Mouse (Mus musculus) cerebellum, adult 2 months (tissue): ENCODE results near the gene Mrps33. TPM values are rescaled to one million over a fixed set of nuclear protein-coding genes. Genes with fewer than 3 reads are reported as not detected.

Source experiments
- DNase-seq, 2 experiments: peaks; one replicate each; pipeline ENCODE4 v3.0.0; 2021
- H3K27ac ChIP-seq: fragments of 200-500 bp; 2 replicates; pipeline ENCODE4 v1.5.1; 2012; ENCODE audit warnings: low read length, control low read depth, inconsistent platforms; ENCODE audit not compliant: insufficient read depth
- H3K27me3 ChIP-seq: fragments of 200-500 bp; 2 replicates; pipeline ENCODE4 v1.6.1; 2012; ENCODE audit warnings: inconsistent platforms, mild to moderate bottlenecking, low read length, moderate library complexity; ENCODE audit not compliant: control insufficient read depth, insufficient read depth
- H3K4me1 ChIP-seq: fragments of 200-500 bp; 2 replicates; pipeline ENCODE4 v1.6.1; 2011; ENCODE audit warnings: low read length; ENCODE audit not compliant: control insufficient read depth, insufficient read depth
- H3K4me3 ChIP-seq: fragments of 200-500 bp; replicated peaks from 2 replicates; pipeline ENCODE3; 2011; ENCODE audit warnings: mild to moderate bottlenecking, low read depth, low read length, control low read depth; ENCODE audit not compliant: insufficient read depth
- CTCF ChIP-seq: fragments of 200-500 bp; IDR thresholded peaks from 2 replicates; pipeline ENCODE4 v1.5.1; 2011; ENCODE audit warnings: low read depth, mild to moderate bottlenecking, control low read depth, low read length, moderate library complexity, borderline replicate concordance; ENCODE audit not compliant: insufficient read depth
- POLR2A ChIP-seq: fragments of 200-500 bp; IDR thresholded peaks from 2 replicates; pipeline ENCODE4 v1.6.1; 2011; ENCODE audit warnings: low read length, control low read depth, borderline replicate concordance; ENCODE audit not compliant: insufficient read depth
- WGBS: fragments of 180-500 bp; shearing (Covaris S2); methylation state at CpG from one replicate; pipeline ENCODE4 v1.1.7; 2018; 5-methylcytosine and 5-hydroxymethylcytosine counted together
- polyA plus RNA-seq: library from polyadenylated mRNA; depleted of rRNA; stranded (reverse); fragments of >200 nt; gene quantifications from 2 replicates; pipeline ENCODE4 v1.2.3, GENCODE M21; 2012; rRNA removed

The Mrps33 gene
- polyA plus RNA-seq, 1 experiment = 308 TPM

- no peaks in the 10 kb centered on the region for H3K27me3 ChIP-seq
- DNase-seq = no peak
- WGBS = 85% methylated on average over 6 of the region's 6 CpGs
- no peak for TF ChIP-seq CTCF
- no peak for TF ChIP-seq POLR2A
- no peak overlapping the region for H3K4me3 ChIP-seq
- H3K4me1 ChIP-seq = no peaks in the 10 kb centered on the region
- H3K27ac ChIP-seq = no peak overlapping the region
These were observed 34.5 kb downstream of the Mrps33 start for GRCm38 (mm10) chr6:39776275-39776674.

DNA sequence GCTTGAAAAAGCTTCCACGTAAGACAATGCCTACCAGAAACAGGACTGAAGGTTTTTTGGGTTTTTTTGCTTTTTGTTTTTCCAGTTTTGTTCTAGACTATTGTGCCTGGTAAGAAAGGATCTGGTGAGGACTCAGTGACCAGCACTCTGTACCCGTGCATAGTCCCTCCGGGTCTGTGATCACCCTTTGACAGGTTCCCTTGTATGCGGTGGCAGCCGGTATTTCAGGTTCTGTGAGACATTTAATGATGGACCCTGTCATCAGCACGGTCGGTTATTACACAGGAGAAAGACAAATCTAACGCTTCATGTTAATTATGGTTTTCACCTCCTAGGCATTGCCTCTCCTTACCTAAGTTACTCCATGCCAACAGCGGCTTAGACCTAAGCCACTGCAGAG lies 35.8 kb downstream of the Mrps33 start:
- no peaks in the 10 kb centered on the region for H3K4me1 ChIP-seq
- TF ChIP-seq CTCF (no peak), POLR2A (no peak)
- no peak for DNase-seq
- H3K27me3 ChIP-seq = no peaks in the 10 kb centered on the region
- no peak overlapping the region for H3K4me3 ChIP-seq
- H3K27ac ChIP-seq = no peak overlapping the region
- 89% methylated on average over 9 of the region's 9 CpGs for WGBS

DNA sequence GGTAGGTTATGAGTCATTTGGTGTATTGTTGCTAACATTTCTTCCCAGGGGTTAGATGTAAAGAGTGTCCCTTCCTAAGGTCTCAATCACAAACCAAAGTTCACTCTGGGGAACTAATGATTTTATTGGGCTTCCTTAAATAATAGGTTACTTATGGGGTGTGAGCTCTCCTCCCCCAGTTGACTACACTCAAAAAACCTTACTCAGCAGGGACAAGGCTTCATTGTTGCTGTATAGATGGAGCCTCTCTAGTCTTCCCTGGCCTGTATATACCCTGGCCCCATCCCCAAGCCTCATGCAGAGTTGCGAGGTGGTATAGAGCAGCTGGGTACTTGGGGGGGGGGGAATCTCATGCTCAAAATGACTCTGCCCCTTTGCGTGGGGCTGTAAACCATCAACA lies 53.6 kb downstream of the Mrps33 start:
- no peak overlapping the region for H3K27ac ChIP-seq
- WGBS = 98% methylated on average over 2 of the region's 2 CpGs
- no peak for TF ChIP-seq CTCF
- no peak overlapping the region for H3K4me3 ChIP-seq
- DNase-seq = no peak
- no peaks in the 10 kb centered on the region for H3K27me3 ChIP-seq
- H3K4me1 ChIP-seq = no peaks in the 10 kb centered on the region

Other genes starting within 250 kb of the Mrps33 start
- 30.2 and 33.2 TPM in 2 replicates for gene Adck2, start 237.1 kb downstream of the Mrps33 start, polyA plus RNA-seq
- 0.72 and 0.95 TPM in 2 replicates for gene Gm42420, start 225.2 kb downstream of the Mrps33 start, polyA plus RNA-seq
- gene Ndufb2, start 218.4 kb downstream of the Mrps33 start, polyA plus RNA-seq = 315 and 319 TPM in 2 replicates
- gene Braf, start 85.5 kb downstream of the Mrps33 start, polyA plus RNA-seq = 33.8 and 35.9 TPM in 2 replicates
- 66.7 and 72.3 TPM in 2 replicates for gene Tmem178b, start 62.3 kb upstream of the Mrps33 start, polyA plus RNA-seq